Mouse (Mus musculus) retina, embryonic 14.5 days (tissue): ENCODE measurements around the gene Arhgap19.
A peak's percentile ranks its signal among the peaks of the same experiment; 100 is the strongest.

Experiments
- DNase-seq: peaks from one replicate; pipeline ENCODE4 v3.0.0-alpha.2; 2015; ENCODE audit warnings: low spot score

Gene Arhgap19

GRCm38 (mm10) chr19:41738896-41739295 lies 63.0 kb downstream of the Arhgap19 start:
- no peak for DNase-seq

GRCm38 (mm10) chr19:41738429-41738805 lies 63.4 kb downstream of the Arhgap19 start:
- no peak for DNase-seq

- DNase-seq: peak; percentile 61
Observed at GRCm38 (mm10) chr19:41737657-41738428, 64.0 kb downstream of the Arhgap19 start.

- DNase-seq: peak; percentile 63
Observed at GRCm38 (mm10) chr19:41734685-41735084, 67.2 kb downstream of the Arhgap19 start.

GRCm38 (mm10) chr19:41725491-41725890 lies 76.4 kb downstream of the Arhgap19 start:
- DNase-seq: no peak

- DNase-seq: peak; percentile 54
Observed at GRCm38 (mm10) chr19:41724831-41725470, 76.9 kb downstream of the Arhgap19 start.

- no peak for DNase-seq
Observed at GRCm38 (mm10) chr19:41723337-41723736, 78.5 kb downstream of the Arhgap19 start.

- DNase-seq: no peak
Observed at GRCm38 (mm10) chr19:41719436-41719835, 82.4 kb downstream of the Arhgap19 start.
